Mouse (Mus musculus) heart, embryonic 16.5 days (tissue): ENCODE measurements around the gene Catsperd. TPM values are rescaled to one million over a fixed set of nuclear protein-coding genes. Genes with fewer than 3 reads are reported as not detected.

Experiments used
- ATAC-seq: fragments of 200-750 bp; cut with Nextera tagmentation; replicated peaks from 2 replicates; pipeline ENCODE4 v1.8.0; 2017; ENCODE audit warnings: moderate number of reproducible peaks; ENCODE audit not compliant: insufficient read depth, low FRiP score; ENCODE audit errors: extremely low read depth
- H3K27ac ChIP-seq: fragments of 300-500 bp; sonication (generic); 2 replicates; pipeline ENCODE4 v1.5.1; 2014; ENCODE audit warnings: mild to moderate bottlenecking, low read length, control low read depth, moderate library complexity
- H3K27me3 ChIP-seq: fragments of 300-500 bp; sonication (generic); 2 replicates; pipeline ENCODE4 v1.6.1; 2014; ENCODE audit warnings: low read length, mixed read lengths; ENCODE audit not compliant: control insufficient read depth, insufficient read depth
- H3K36me3 ChIP-seq: fragments of 300-500 bp; sonication (generic); 2 replicates; pipeline ENCODE4 v1.6.1; 2014; ENCODE audit not compliant: control insufficient read depth, insufficient read depth
- H3K4me1 ChIP-seq: fragments of 300-500 bp; sonication (generic); 2 replicates; pipeline ENCODE4 v1.6.1; 2014; ENCODE audit warnings: low read length, mixed read lengths; ENCODE audit not compliant: control insufficient read depth, insufficient read depth
- H3K4me2 ChIP-seq: fragments of 300-500 bp; sonication (generic); 2 replicates; pipeline ENCODE4 v1.6.1; 2014; ENCODE audit warnings: low read depth, mild to moderate bottlenecking, control low read depth, low read length
- H3K4me3 ChIP-seq: fragments of 300-500 bp; sonication (generic); 2 replicates; pipeline ENCODE4 v1.5.1; 2014; ENCODE audit warnings: mild to moderate bottlenecking, control low read depth, low read length
- H3K9ac ChIP-seq: fragments of 300-500 bp; sonication (generic); 2 replicates; pipeline ENCODE4 v1.6.1; 2014; ENCODE audit warnings: low read length, control low read depth
- H3K9me3 ChIP-seq: fragments of 300-500 bp; sonication (generic); replicated peaks from 2 replicates; pipeline ENCODE4 v1.6.1; 2016; ENCODE audit warnings: low read length; ENCODE audit not compliant: control insufficient read depth
- WGBS: fragments of 180-500 bp; shearing (Covaris S2); extraction: QIAGEN DNeasy Blood & Tissue Kit; methylation state at CpG from one replicate; pipeline ENCODE4 v1.1.7; 2014; 5-methylcytosine and 5-hydroxymethylcytosine counted together
- polyA plus RNA-seq: library from polyadenylated mRNA; unstranded; fragments of >200 nt; fragmentation: Nextera tagmentation; extraction: Ambion mirVana; gene quantifications from 2 replicates; pipeline ENCODE4 v1.2.1, GENCODE M21; 2015

Gene Catsperd
- polyA plus RNA-seq, 1 experiment from 2014 or later = 0.29 TPM

DNA sequence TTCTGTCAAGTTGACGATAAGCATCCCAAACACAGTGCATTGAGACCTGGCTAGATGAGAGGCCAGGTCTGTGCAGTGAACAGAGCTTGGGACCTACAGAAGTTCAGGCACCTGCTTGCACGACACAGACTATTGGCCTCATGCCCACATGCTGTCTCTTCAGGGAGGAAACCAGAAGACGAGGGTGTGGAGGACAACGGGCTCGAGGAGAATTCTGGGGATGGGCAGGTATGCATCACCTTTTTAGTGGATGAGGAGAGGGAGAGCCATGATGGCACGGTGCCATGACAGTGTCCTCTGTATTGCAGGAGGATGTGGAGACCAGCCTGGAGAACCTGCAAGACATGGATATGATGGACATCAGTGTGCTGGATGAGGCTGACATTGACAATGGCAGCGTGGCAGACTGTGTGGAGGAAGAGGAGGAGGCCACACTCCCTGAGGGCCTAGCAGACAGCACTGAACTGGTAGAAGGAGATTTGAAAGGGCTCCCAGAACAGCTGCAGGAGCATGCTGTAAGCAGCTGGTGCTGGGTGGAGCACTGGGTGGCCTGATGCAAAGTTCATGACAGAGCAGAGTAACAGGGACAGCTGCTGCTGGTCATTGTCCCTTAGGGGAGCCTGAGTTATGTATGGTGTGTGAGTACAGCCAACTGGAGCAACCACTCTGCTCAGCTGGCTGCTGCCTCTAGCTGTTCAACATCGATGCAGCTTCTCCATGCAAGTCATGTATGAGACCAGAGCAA, 34.2 kb upstream of the Catsperd start:
- no peak overlapping the region for H3K4me2 ChIP-seq
- H3K36me3 ChIP-seq = peaks cover 72% of the 10 kb centered on the region
- no peaks in the 10 kb centered on the region for H3K27me3 ChIP-seq
- no peak overlapping the region for H3K27ac ChIP-seq
- no peak overlapping the region for H3K4me3 ChIP-seq
- no peak for ATAC-seq
- no peaks in the 10 kb centered on the region for H3K9me3 ChIP-seq
- no peaks in the 10 kb centered on the region for H3K4me1 ChIP-seq
- H3K9ac ChIP-seq = no peak overlapping the region
- WGBS = 74% methylated on average over 8 of the region's 8 CpGs

DNA sequence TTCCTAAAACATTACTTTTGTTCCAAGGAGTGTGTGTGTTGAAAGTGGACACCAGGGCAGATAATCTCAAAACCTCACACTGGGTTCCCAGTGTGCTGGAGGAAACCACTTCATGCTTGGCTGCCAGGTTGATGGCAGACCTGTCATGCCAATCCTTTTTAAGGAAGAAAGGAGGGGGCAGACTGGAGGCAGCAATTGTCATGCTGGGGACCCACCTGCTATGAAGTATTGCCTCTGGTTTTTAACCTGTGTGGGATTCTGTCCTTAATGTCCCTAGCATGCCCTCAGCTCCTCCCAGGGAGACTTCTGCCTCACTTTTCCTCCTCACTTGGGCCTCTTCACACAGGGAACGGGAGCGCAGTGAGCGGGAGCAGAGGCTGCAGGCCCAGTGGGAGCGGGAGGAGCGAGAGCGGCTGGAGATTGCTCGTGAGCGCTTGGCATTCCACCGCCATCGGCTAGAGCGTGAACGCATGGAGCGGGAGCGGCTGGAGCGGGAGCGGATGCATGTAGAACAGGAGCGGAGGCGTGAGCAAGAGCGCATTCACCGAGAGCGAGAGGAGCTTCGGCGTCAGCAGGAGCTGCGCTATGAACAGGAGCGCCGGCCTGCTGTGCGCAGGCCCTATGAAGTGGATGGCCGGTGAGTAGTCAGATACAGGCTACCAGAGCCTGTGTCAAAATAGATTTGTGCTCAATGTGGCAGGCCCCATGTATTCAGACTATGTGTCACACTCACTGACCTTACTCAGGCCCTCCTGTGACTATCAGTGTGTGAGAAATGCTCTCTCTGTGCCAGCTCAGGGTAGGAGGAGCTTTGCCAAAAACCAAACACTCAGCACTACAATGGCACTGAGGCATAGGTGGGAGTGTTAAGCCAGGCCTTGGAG, 24.5 kb upstream of the Catsperd start:
- H3K4me3 ChIP-seq = no peak overlapping the region
- H3K36me3 ChIP-seq = peaks cover 80% of the 10 kb centered on the region
- no peaks in the 10 kb centered on the region for H3K27me3 ChIP-seq
- H3K9me3 ChIP-seq = no peaks in the 10 kb centered on the region
- H3K27ac ChIP-seq = no peak overlapping the region
- WGBS = 93% methylated on average over 28 of the region's 28 CpGs
- peaks cover 5% of the 10 kb centered on the region for H3K4me1 ChIP-seq
- ATAC-seq = no peak
- H3K9ac ChIP-seq = no peak overlapping the region
- H3K4me2 ChIP-seq = no peak overlapping the region

DNA sequence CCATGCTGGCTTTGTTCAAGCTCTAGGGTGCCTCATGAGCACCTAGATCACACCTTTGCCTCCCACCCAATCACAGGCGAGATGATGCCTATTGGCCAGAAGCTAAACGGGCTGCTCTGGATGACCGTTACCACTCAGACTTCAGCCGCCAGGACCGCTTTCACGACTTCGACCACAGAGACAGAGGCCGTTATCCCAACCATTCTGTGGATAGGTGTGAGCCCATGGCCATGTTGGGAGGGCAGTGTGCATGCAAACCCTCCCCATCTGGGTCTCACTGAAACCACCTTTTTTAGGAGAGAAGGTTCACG, 23.9 kb upstream of the Catsperd start:
- no peak overlapping the region for H3K4me2 ChIP-seq
- no peaks in the 10 kb centered on the region for H3K27me3 ChIP-seq
- 87% methylated on average over 9 of the region's 9 CpGs for WGBS
- no peak overlapping the region for H3K4me3 ChIP-seq
- no peak for ATAC-seq
- H3K9ac ChIP-seq = no peak overlapping the region
- no peaks in the 10 kb centered on the region for H3K9me3 ChIP-seq
- peaks cover 10% of the 10 kb centered on the region for H3K4me1 ChIP-seq
- peaks cover 80% of the 10 kb centered on the region for H3K36me3 ChIP-seq
- H3K27ac ChIP-seq = no peak overlapping the region

DNA sequence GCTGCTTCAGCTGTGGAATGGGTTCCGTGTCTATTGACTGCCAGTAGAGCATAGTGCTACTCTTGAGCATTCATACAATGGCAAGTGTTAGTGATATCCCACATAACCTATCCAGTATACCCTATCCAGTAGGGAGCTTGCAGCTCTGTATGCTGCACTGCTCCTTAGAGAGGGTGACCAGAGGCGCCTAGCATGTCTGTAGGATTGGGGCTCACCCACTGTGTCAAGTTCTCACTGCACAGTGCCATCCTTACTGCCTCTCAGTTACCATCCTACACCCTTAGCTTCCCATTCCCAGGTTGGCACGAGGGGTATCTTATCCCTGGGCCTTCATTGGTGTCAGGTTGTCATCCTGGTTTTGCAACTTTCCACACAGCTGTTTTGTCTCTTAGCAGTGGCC, 23.5 kb upstream of the Catsperd start:
- no peak for ATAC-seq
- H3K27ac ChIP-seq = no peak overlapping the region
- H3K9ac ChIP-seq = no peak overlapping the region
- H3K9me3 ChIP-seq = no peaks in the 10 kb centered on the region
- peaks cover 10% of the 10 kb centered on the region for H3K4me1 ChIP-seq
- no peak overlapping the region for H3K4me2 ChIP-seq
- 86% methylated on average over 3 of the region's 3 CpGs for WGBS
- H3K4me3 ChIP-seq = no peak overlapping the region
- peaks cover 77% of the 10 kb centered on the region for H3K36me3 ChIP-seq
- H3K27me3 ChIP-seq = no peaks in the 10 kb centered on the region

DNA sequence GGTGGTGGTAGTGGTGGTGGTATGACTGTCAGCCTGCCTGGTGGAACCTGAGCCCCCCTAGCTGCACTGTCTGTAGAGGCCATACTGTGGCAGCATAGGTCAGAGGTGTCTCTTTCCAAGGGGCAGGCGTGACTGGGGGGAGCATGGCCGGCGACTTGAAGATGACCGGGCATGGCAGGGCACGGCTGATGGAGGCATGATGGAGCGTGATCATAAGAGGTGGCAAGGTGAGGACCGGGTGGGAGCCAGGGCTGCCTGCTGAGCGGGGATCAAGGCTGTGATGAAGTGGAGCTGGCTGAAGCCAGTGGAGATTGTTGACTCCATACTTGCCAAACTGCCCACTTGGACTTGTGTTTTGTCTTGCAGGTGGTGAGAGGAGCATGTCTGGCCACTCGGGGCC, 22.5 kb upstream of the Catsperd start:
- Histone ChIP-seq H3K9ac (no peak overlapping the region), H3K4me2 (no peak overlapping the region), H3K27ac (no peak overlapping the region), H3K36me3 (peaks cover 67% of the 10 kb centered on the region), H3K27me3 (no peaks in the 10 kb centered on the region), H3K9me3 (no peaks in the 10 kb centered on the region), H3K4me3 (no peak overlapping the region), H3K4me1 (peaks cover 14% of the 10 kb centered on the region)
- no peak for ATAC-seq
- 90% methylated on average over 9 of the region's 9 CpGs for WGBS

DNA sequence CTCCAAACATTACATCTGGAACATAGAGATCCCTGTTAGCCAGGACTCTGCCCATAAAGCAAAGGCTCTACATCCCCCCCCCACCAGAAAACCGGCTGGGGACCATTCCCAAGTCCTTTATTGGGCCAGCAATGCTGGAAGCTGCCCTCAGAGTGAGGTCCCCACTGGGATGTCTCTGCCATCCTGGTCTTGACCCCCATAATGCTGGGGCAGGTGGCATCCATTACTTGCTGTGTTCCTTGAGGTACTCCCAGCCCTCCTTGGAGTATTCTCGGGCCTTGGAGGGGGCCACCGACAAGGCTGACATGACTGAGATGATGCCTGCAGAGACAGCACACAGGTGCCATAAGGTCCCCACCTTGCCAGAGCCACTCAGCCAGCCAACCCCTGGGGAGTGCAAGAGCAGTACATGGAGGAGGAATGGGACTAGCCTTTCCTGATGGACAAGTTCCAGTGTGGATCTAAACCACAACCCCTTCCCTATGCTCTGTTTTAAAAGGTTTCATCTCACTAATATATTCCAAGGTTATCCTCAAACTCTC, 20.4 kb upstream of the Catsperd start:
- no peak for ATAC-seq
- Histone ChIP-seq H3K9ac (no peak overlapping the region), H3K4me1 (peaks cover 17% of the 10 kb centered on the region), H3K36me3 (peaks cover 46% of the 10 kb centered on the region), H3K9me3 (no peaks in the 10 kb centered on the region), H3K27ac (0 out of 2 replicates have a peak overlapping the region, but pooled peaks have one; percentile 8), H3K27me3 (no peaks in the 10 kb centered on the region), H3K4me3 (no peak overlapping the region), H3K4me2 (no peak overlapping the region)
- WGBS = 80% methylated on average over 3 of the region's 3 CpGs

DNA sequence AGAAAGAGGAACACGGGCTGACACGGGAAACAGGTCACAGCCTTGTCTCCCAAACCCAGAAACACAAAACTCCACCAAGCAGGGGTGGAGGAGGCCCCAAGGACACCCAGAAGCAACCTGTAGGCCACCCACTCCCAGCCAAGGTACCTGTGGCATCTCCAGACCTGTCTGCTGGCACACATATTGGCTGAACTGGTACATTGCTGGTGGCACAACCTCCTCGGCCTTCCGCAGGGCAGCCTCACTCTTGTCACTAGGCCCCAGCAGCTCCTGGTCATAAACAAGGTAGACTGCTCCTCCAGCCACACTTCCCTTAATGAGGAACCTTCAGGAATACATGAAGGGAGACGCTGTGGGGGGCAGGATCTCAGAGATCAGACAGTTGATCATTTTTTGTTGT, 19.2 kb upstream of the Catsperd start:
- Histone ChIP-seq H3K4me3 (peak overlapping the region; percentile 84), H3K4me2 (peak overlapping the region; percentile 88), H3K27me3 (no peaks in the 10 kb centered on the region), H3K36me3 (peaks cover 34% of the 10 kb centered on the region), H3K9me3 (no peaks in the 10 kb centered on the region), H3K4me1 (peaks cover 19% of the 10 kb centered on the region), H3K9ac (peak overlapping the region; percentile 84), H3K27ac (peak overlapping the region; percentile 88)
- ATAC-seq = no peak
- 40% methylated on average over 5 of the region's 5 CpGs for WGBS

DNA sequence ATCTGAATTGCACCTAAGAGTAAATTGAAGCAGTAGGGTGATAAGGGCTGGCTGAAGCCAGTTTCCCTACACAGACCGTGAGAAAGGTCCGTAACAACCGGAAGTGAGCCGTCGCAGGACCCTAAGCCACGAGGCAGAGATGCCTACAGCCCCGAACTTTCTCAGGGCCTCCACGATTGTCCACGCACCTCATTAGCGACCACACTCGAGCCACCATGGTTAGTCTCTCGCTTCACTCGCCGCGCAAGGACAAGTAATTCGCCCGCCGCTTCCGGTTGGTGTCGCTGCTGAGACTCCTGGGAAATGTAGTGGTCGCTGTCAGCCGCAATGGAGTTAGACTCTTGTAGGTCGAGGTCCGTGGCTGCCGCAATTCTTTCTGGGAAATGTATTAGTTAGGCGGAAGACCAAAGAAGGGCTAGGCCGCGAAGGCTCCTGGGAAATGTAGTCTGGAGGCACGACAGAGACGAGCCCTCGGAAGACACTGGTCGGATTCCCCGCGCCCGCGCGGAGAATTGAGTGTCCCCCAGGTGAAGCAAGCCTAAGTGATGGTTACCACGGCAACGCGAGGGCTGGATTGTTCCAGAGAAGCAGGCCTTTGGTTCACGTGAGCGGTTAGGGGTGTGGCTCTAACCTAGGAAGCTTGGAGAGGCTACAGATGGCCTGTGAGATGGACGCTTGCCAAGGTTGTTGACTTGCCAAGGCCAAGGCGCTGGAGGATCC, 18.3 kb upstream of the Catsperd start, which contains the start of gene 2410015M20Rik:
Gene 2410015M20Rik (minus strand): TSS at position 320 of the 720 bp plus-strand sequence.
- H3K4me2 ChIP-seq = peak within 1 kb of the TSS; percentile 88
- peak within 1 kb of the TSS; percentile 88 for H3K27ac ChIP-seq
- H3K4me1 ChIP-seq = peaks cover 24% of the 10 kb centered on the region
- peaks cover 31% of the 10 kb centered on the region for H3K36me3 ChIP-seq
- 0% methylated on average over 44 of the region's 44 CpGs for WGBS
- H3K9me3 ChIP-seq = no peaks in the 10 kb centered on the region
- peak within 1 kb of the TSS; percentile 84 for H3K9ac ChIP-seq
- H3K4me3 ChIP-seq = peak within 1 kb of the TSS; percentile 84
- peak; percentile 88 for ATAC-seq
- no peaks in the 10 kb centered on the region for H3K27me3 ChIP-seq
